Mouse (Mus musculus) limb, embryonic 15.5 days (tissue): ENCODE measurements at regions not wholly inside any gene's neighbourhood (a gene's known extent, or its start where the extent isn't known, plus 50 kb on each side); places are given as distances from the start of the nearest gene placed in this dataset.

Source experiments
- ATAC-seq: fragments of 200-750 bp; cut with Nextera tagmentation; 2 replicates; pipeline ENCODE4 v1.8.0; 2017; ENCODE audit warnings: low read depth, moderate TSS enrichment; ENCODE audit not compliant: insufficient number of reproducible peaks, low FRiP score, low TSS enrichment
- H3K27ac ChIP-seq: fragments of 300-500 bp; sonication (generic); 2 replicates; pipeline ENCODE4 v1.5.1; 2015; ENCODE audit warnings: moderate library complexity, mild to moderate bottlenecking, inconsistent platforms
- H3K27me3 ChIP-seq: fragments of 300-500 bp; sonication (generic); 2 replicates; pipeline ENCODE4 v1.6.1; 2015; ENCODE audit warnings: inconsistent platforms
- H3K36me3 ChIP-seq: fragments of 300-500 bp; sonication (generic); 2 replicates; pipeline ENCODE4 v1.6.1; 2015; ENCODE audit warnings: inconsistent platforms
- H3K4me1 ChIP-seq: fragments of 300-500 bp; sonication (generic); 2 replicates; pipeline ENCODE4 v1.6.1; 2015; ENCODE audit warnings: inconsistent platforms
- H3K4me2 ChIP-seq: fragments of 300-500 bp; sonication (generic); 2 replicates; pipeline ENCODE4 v1.6.1; 2015; ENCODE audit warnings: mild to moderate bottlenecking, inconsistent platforms
- H3K4me3 ChIP-seq: fragments of 300-500 bp; sonication (generic); 2 replicates; pipeline ENCODE4 v1.5.1; 2015; ENCODE audit warnings: mild to moderate bottlenecking, inconsistent platforms
- H3K9ac ChIP-seq: fragments of 300-500 bp; sonication (generic); 2 replicates; pipeline ENCODE4 v1.6.1; 2015; ENCODE audit warnings: inconsistent platforms
- H3K9me3 ChIP-seq: fragments of 300-500 bp; sonication (generic); 2 replicates; pipeline ENCODE4 v1.6.1; 2016; ENCODE audit warnings: inconsistent platforms
- WGBS: fragments of 180-500 bp; shearing (Covaris S2); methylation state at CpG from one replicate; pipeline ENCODE4 v1.1.7; 2015; 5-methylcytosine and 5-hydroxymethylcytosine counted together

GRCm38 (mm10) chr5:74864540-74865157, 161.9 kb upstream of the Lnx1 start:
- no peak overlapping the region for H3K4me3 ChIP-seq
- no peaks in the 10 kb centered on the region for H3K27me3 ChIP-seq
- no peak overlapping the region for H3K9ac ChIP-seq
- H3K36me3 ChIP-seq = no peaks in the 10 kb centered on the region
- H3K9me3 ChIP-seq = no peaks in the 10 kb centered on the region
- no peak for ATAC-seq
- H3K27ac ChIP-seq = no peak overlapping the region
- H3K4me2 ChIP-seq = no peak overlapping the region
- no peaks in the 10 kb centered on the region for H3K4me1 ChIP-seq
- WGBS = 68% methylated on average over 6 of the region's 6 CpGs

GRCm38 (mm10) chr5:74861297-74861696, 158.6 kb upstream of the Lnx1 start:
- no peaks in the 10 kb centered on the region for H3K4me1 ChIP-seq
- no peak overlapping the region for H3K4me3 ChIP-seq
- no peak overlapping the region for H3K4me2 ChIP-seq
- H3K27ac ChIP-seq = no peak overlapping the region
- H3K36me3 ChIP-seq = no peaks in the 10 kb centered on the region
- H3K27me3 ChIP-seq = no peaks in the 10 kb centered on the region
- ATAC-seq = no peak
- H3K9me3 ChIP-seq = no peaks in the 10 kb centered on the region
- no peak overlapping the region for H3K9ac ChIP-seq
- 38% methylated on average over 2 of the region's 2 CpGs for WGBS

- ATAC-seq = no peak
- no peak overlapping the region for H3K4me3 ChIP-seq
- no peaks in the 10 kb centered on the region for H3K9me3 ChIP-seq
These were observed 155.1 kb upstream of the Lnx1 start for GRCm38 (mm10) chr5:74857861-74858260.

GRCm38 (mm10) chr5:74857161-74857560, 154.4 kb upstream of the Lnx1 start:
- Histone ChIP-seq H3K27ac (no peak overlapping the region), H3K9ac (no peak overlapping the region), H3K9me3 (no peaks in the 10 kb centered on the region), H3K4me1 (no peaks in the 10 kb centered on the region), H3K4me2 (no peak overlapping the region), H3K4me3 (no peak overlapping the region), H3K27me3 (no peaks in the 10 kb centered on the region), H3K36me3 (no peaks in the 10 kb centered on the region)
- WGBS = 75% methylated on average over 11 of the region's 11 CpGs
- ATAC-seq = no peak

More at GRCm38 (mm10) chr5:74857861-74858260, 155.1 kb upstream of the Lnx1 start:
- Histone ChIP-seq H3K4me2 (no peak overlapping the region), H3K9ac (no peak overlapping the region), H3K27me3 (no peaks in the 10 kb centered on the region), H3K36me3 (no peaks in the 10 kb centered on the region), H3K4me1 (no peaks in the 10 kb centered on the region), H3K27ac (no peak overlapping the region)
- 60% methylated on average over 5 of the region's 5 CpGs for WGBS

GRCm38 (mm10) chr5:74847824-74848223, 145.1 kb upstream of the Lnx1 start:
- H3K27ac ChIP-seq = no peak overlapping the region
- H3K27me3 ChIP-seq = no peaks in the 10 kb centered on the region
- H3K9ac ChIP-seq = no peak overlapping the region
- no peaks in the 10 kb centered on the region for H3K4me1 ChIP-seq
- H3K36me3 ChIP-seq = no peaks in the 10 kb centered on the region
- 57% methylated on average over 6 of the region's 6 CpGs for WGBS
- H3K9me3 ChIP-seq = no peaks in the 10 kb centered on the region
- no peak for ATAC-seq
- no peak overlapping the region for H3K4me3 ChIP-seq
- H3K4me2 ChIP-seq = no peak overlapping the region

- Histone ChIP-seq H3K4me1 (no peaks in the 10 kb centered on the region), H3K4me2 (no peak overlapping the region), H3K27ac (no peak overlapping the region), H3K9ac (no peak overlapping the region), H3K27me3 (no peaks in the 10 kb centered on the region), H3K4me3 (no peak overlapping the region), H3K9me3 (no peaks in the 10 kb centered on the region), H3K36me3 (no peaks in the 10 kb centered on the region)
- 70% methylated on average over 5 of the region's 5 CpGs for WGBS
- no peak for ATAC-seq
These were observed 144.0 kb upstream of the Lnx1 start for GRCm38 (mm10) chr5:74846674-74847073.

GRCm38 (mm10) chr5:74834401-74834800, 131.7 kb upstream of the Lnx1 start:
- no peaks in the 10 kb centered on the region for H3K27me3 ChIP-seq
- no peak overlapping the region for H3K4me2 ChIP-seq
- peaks cover 4% of the 10 kb centered on the region for H3K4me1 ChIP-seq
- WGBS = 81% methylated on average over 2 of the region's 2 CpGs
- no peaks in the 10 kb centered on the region for H3K36me3 ChIP-seq
- H3K27ac ChIP-seq = no peak overlapping the region
- no peak for ATAC-seq
- H3K9me3 ChIP-seq = no peaks in the 10 kb centered on the region
- H3K9ac ChIP-seq = no peak overlapping the region
- no peak overlapping the region for H3K4me3 ChIP-seq

- no peak overlapping the region for H3K27ac ChIP-seq
- WGBS = 70% methylated on average over 4 of the region's 4 CpGs
- H3K27me3 ChIP-seq = no peaks in the 10 kb centered on the region
- H3K4me2 ChIP-seq = no peak overlapping the region
- H3K9ac ChIP-seq = no peak overlapping the region
- H3K9me3 ChIP-seq = no peaks in the 10 kb centered on the region
- H3K36me3 ChIP-seq = no peaks in the 10 kb centered on the region
- no peak for ATAC-seq
- no peak overlapping the region for H3K4me3 ChIP-seq
- H3K4me1 ChIP-seq = no peaks in the 10 kb centered on the region
These were observed 131.2 kb upstream of the Lnx1 start for GRCm38 (mm10) chr5:74833887-74834286.

GRCm38 (mm10) chr5:74832011-74832410, 129.3 kb upstream of the Lnx1 start:
- no peak for ATAC-seq
- no peaks in the 10 kb centered on the region for H3K36me3 ChIP-seq
- peaks cover 1% of the 10 kb centered on the region; the same call in 1 of the 2 replicates for H3K4me1 ChIP-seq
- H3K4me2 ChIP-seq = no peak overlapping the region
- no peaks in the 10 kb centered on the region for H3K9me3 ChIP-seq
- no peak overlapping the region for H3K4me3 ChIP-seq
- no peak overlapping the region for H3K9ac ChIP-seq
- no peaks in the 10 kb centered on the region for H3K27me3 ChIP-seq
- 51% methylated on average over 7 of the region's 7 CpGs for WGBS
- no peak overlapping the region for H3K27ac ChIP-seq

GRCm38 (mm10) chr5:74830646-74831045, 127.9 kb upstream of the Lnx1 start:
- 39% methylated on average over 5 of the region's 5 CpGs for WGBS
- H3K9ac ChIP-seq = no peak overlapping the region
- no peak for ATAC-seq
- peaks cover 5% of the 10 kb centered on the region for H3K4me1 ChIP-seq
- H3K4me3 ChIP-seq = no peak overlapping the region
- H3K9me3 ChIP-seq = no peaks in the 10 kb centered on the region
- H3K4me2 ChIP-seq = no peak overlapping the region
- no peaks in the 10 kb centered on the region for H3K36me3 ChIP-seq
- H3K27ac ChIP-seq = no peak overlapping the region
- no peaks in the 10 kb centered on the region for H3K27me3 ChIP-seq

GRCm38 (mm10) chr5:74829003-74829402, 126.3 kb upstream of the Lnx1 start:
- Histone ChIP-seq H3K4me1 (peaks cover 5% of the 10 kb centered on the region), H3K27ac (no peak overlapping the region), H3K4me3 (no peak overlapping the region), H3K4me2 (no peak overlapping the region), H3K36me3 (no peaks in the 10 kb centered on the region), H3K9me3 (no peaks in the 10 kb centered on the region), H3K9ac (no peak overlapping the region), H3K27me3 (no peaks in the 10 kb centered on the region)
- ATAC-seq = no peak
- 67% methylated on average over 9 of the region's 9 CpGs for WGBS

GRCm38 (mm10) chr5:74827944-74828343, 125.2 kb upstream of the Lnx1 start:
- Histone ChIP-seq H3K9me3 (no peaks in the 10 kb centered on the region), H3K4me3 (no peak overlapping the region), H3K27ac (no peak overlapping the region), H3K36me3 (no peaks in the 10 kb centered on the region), H3K4me1 (peaks cover 5% of the 10 kb centered on the region), H3K27me3 (no peaks in the 10 kb centered on the region), H3K4me2 (no peak overlapping the region), H3K9ac (no peak overlapping the region)
- WGBS = 13% methylated on average over 4 of the region's 4 CpGs
- ATAC-seq = no peak
